Mouse (Mus musculus): ENCODE data around the gene Itprid2.

Gene Itprid2

GRCm38 (mm10) chr2:79713662-79714091, 78.5 kb downstream of the Itprid2 start:
- DNase-seq (ENCODE audit: low spot score) = no peak

GRCm38 (mm10) chr2:79714745-79715144, 79.6 kb downstream of the Itprid2 start:
- DNase-seq (ENCODE audit: low spot score) = no peak

GRCm38 (mm10) chr2:79715925-79716324, 80.8 kb downstream of the Itprid2 start:
- no peak for DNase-seq (ENCODE audit: low spot score)

GRCm38 (mm10) chr2:79717846-79718245, 82.7 kb downstream of the Itprid2 start:
- no peak for DNase-seq (ENCODE audit: low spot score)

GRCm38 (mm10) chr2:79722415-79722814, 87.3 kb downstream of the Itprid2 start:
- DNase-seq (ENCODE audit: low spot score) = no peak

Data from urinary bladder, postnatal 14 days (tissue).